Mouse (Mus musculus) olfactory bulb, adult 2 months (tissue): Measurements from ENCODE around the gene Yod1.

ENCODE experiments used
- CTCF ChIP-seq: fragments of 200-500 bp; IDR thresholded peaks from 2 replicates; pipeline ENCODE4 v1.5.1; 2012; ENCODE audit warnings: low read depth, mild to moderate bottlenecking, low read length, moderate library complexity; ENCODE audit not compliant: insufficient read depth
- POLR2A ChIP-seq: fragments of 200-500 bp; IDR thresholded peaks from 2 replicates; pipeline ENCODE4 v1.6.1; 2012; ENCODE audit warnings: mild to moderate bottlenecking, low read depth, low read length, moderate library complexity; ENCODE audit not compliant: insufficient read depth

DNA sequence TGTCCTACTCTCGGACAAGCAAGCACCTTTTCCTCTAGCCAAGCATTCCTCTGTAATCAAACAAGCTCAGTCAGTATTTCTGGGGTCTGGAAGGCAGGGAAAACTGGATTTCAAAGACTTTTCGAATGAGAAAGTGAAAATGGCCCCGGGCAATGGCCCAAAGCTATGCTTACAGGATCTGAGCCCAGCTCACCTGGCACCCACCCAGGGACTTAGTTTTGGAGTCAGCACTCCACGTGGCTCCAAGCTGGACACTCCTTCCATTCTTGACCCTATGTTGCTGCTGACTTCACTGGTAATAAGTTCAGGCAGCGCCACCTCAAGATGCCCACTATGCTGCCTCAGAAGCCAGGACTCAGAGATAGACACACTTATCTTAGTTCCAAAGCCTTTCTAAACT lies 49.9 kb downstream of the Yod1 start:
- TF ChIP-seq CTCF (no peak), POLR2A (no peak)
